8 mouse cellular contexts compared by ENCODE assay signal in genomic region chr5:110231638-110232037, GRCm38 (mm10). TPM values are rescaled to one million over a fixed set of nuclear protein-coding genes. Genes with fewer than 3 reads are reported as not detected.
A peak's percentile ranks its signal among the peaks of the same experiment; 100 is the strongest.
DNase-seq lines count a peak whose midpoint lies in the region; ATAC-seq and TF ChIP-seq lines count a peak whose summit lies in the region.

No protein-coding gene starts in this region.

- ATAC-seq in heart, postnatal 0 days (ENCODE audit: insufficient read depth, low read depth), result no peak
- no peak for ATAC-seq in limb, embryonic 15.5 days (ENCODE audit: insufficient number of reproducible peaks, low FRiP score, low TSS enrichment, low read depth)

- H3K4me2 ChIP-seq in heart, postnatal 0 days (ENCODE audit: low read depth, low read length), result peak overlapping the region; percentile 71
- peak overlapping the region; percentile 53 for H3K4me2 ChIP-seq in limb, embryonic 15.5 days

- H3K27ac ChIP-seq in spleen, adult 2 months (ENCODE audit: insufficient read depth, low read length), result no peak overlapping the region
- H3K27ac ChIP-seq in heart, postnatal 0 days (ENCODE audit: low read depth), result peak overlapping the region; percentile 88; the same call in 1 of the 2 replicates
- H3K27ac ChIP-seq in limb, embryonic 15.5 days, result no peak overlapping the region
- no peak overlapping the region for H3K27ac ChIP-seq in olfactory bulb, adult 2 months (ENCODE audit: insufficient read depth, low read depth, low read length)

- TF ChIP-seq EP300 in heart, postnatal 0 days (IDR thresholded peaks at IDR 0.05; ENCODE audit: low read depth), result no peak

- TF ChIP-seq POLR2A in spleen, adult 2 months (IDR thresholded peaks at IDR 0.05; ENCODE audit: low read depth, low read length), result no peak
- TF ChIP-seq POLR2A in brain, embryonic 14.5 days (IDR thresholded peaks at IDR 0.05; ENCODE audit: borderline replicate concordance, extremely low read depth, insufficient read depth, insufficient read length, poor library complexity, severe bottlenecking), result no peak
- TF ChIP-seq POLR2A in olfactory bulb, adult 2 months (IDR thresholded peaks at IDR 0.05; ENCODE audit: insufficient read depth, low read depth, low read length), result no peak

- peak overlapping the region; percentile 94 for H3K9ac ChIP-seq in heart, postnatal 0 days (replicated peaks; ENCODE audit: low read depth, low read length)
- H3K9ac ChIP-seq in limb, embryonic 15.5 days, result peak overlapping the region; percentile 98; the same call in 1 of the 2 replicates

- 36% methylated on average over 13 of the region's 13 CpGs for WGBS in spleen, adult 2 months
- 45% methylated on average over 13 of the region's 13 CpGs for WGBS in heart, postnatal 0 days
- 45% methylated on average over 13 of the region's 13 CpGs for WGBS in limb, embryonic 15.5 days
- 37% methylated on average over 13 of the region's 13 CpGs for WGBS in olfactory bulb, adult 2 months

- H3K27me3 ChIP-seq in spleen, adult 2 months (ENCODE audit: control insufficient read depth, insufficient read depth, low read length), result no peaks in the 10 kb centered on the region
- H3K27me3 ChIP-seq in heart, postnatal 0 days (ENCODE audit: control insufficient read depth, insufficient read depth, low read length), result no peaks in the 10 kb centered on the region
- no peaks in the 10 kb centered on the region for H3K27me3 ChIP-seq in limb, embryonic 15.5 days

- H3K4me3 ChIP-seq in spleen, adult 2 months (ENCODE audit: extremely low read depth, insufficient read depth, insufficient read length), result peak overlapping the region; percentile 47
- H3K4me3 ChIP-seq in heart, postnatal 0 days (ENCODE audit: low read depth, low read length), result peak overlapping the region; percentile 93
- H3K4me3 ChIP-seq in limb, embryonic 15.5 days, result peak overlapping the region; percentile 93
- H3K4me3 ChIP-seq in olfactory bulb, adult 2 months (ENCODE audit: insufficient read depth, low read depth, low read length), result peak overlapping the region; percentile 30; the same call in 1 of the 2 replicates

- TF ChIP-seq CTCF in spleen, adult 2 months (IDR thresholded peaks at IDR 0.05; ENCODE audit: extremely low read depth, insufficient read depth, insufficient read length, insufficient replicate concordance), result no peak
- TF ChIP-seq CTCF in brain, embryonic 14.5 days (IDR thresholded peaks at IDR 0.05; ENCODE audit: borderline replicate concordance, extremely low read depth, insufficient read depth, insufficient read length), result no peak
- no peak for TF ChIP-seq CTCF in heart, postnatal 0 days (IDR thresholded peaks at IDR 0.05; ENCODE audit: low read depth)
- TF ChIP-seq CTCF in olfactory bulb, adult 2 months (IDR thresholded peaks at IDR 0.05; ENCODE audit: insufficient read depth, low read depth, low read length), result no peak

- DNase-seq in spleen, adult 2 months (ENCODE audit: low read depth in 1 of 2, low spot score in 2 of 2), result no peak
- DNase-seq in spleen, adult 12 weeks (ENCODE audit: low spot score), result no peak
- peak; percentile 11 for DNase-seq in brain, embryonic 14.5 days (ENCODE audit: low read depth)
- DNase-seq in heart, postnatal 0 days (ENCODE audit: low spot score), result no peak
- no peak for DNase-seq in right cerebral cortex, postnatal 10 days (ENCODE audit: low spot score in 2 of 2)
- DNase-seq in gastrocnemius, postnatal 36 days, result no peak

- H3K36me3 ChIP-seq in spleen, adult 2 months (ENCODE audit: control insufficient read depth, insufficient read depth, low read length), result peaks cover 9% of the 10 kb centered on the region
- peaks cover 21% of the 10 kb centered on the region for H3K36me3 ChIP-seq in heart, postnatal 0 days (replicated peaks; ENCODE audit: control insufficient read depth, insufficient read depth, low read length)
- peaks cover 32% of the 10 kb centered on the region for H3K36me3 ChIP-seq in limb, embryonic 15.5 days

- H3K9me3 ChIP-seq in heart, postnatal 0 days (replicated peaks; ENCODE audit: control insufficient read depth, low read length), result no peaks in the 10 kb centered on the region
- no peaks in the 10 kb centered on the region for H3K9me3 ChIP-seq in limb, embryonic 15.5 days

- peaks cover 12% of the 10 kb centered on the region for H3K4me1 ChIP-seq in spleen, adult 2 months (ENCODE audit: control insufficient read depth, insufficient read depth, insufficient read length)
- H3K4me1 ChIP-seq in heart, postnatal 0 days (ENCODE audit: control insufficient read depth, insufficient read depth), result peaks cover 9% of the 10 kb centered on the region
- H3K4me1 ChIP-seq in limb, embryonic 15.5 days, result peaks cover 20% of the 10 kb centered on the region
- H3K4me1 ChIP-seq in olfactory bulb, adult 2 months (ENCODE audit: control insufficient read depth, insufficient read depth, low read length), result peaks cover 2% of the 10 kb centered on the region; the same call in 1 of the 2 replicates

- intact Hi-C loops in gastrocnemius, postnatal 36 days (cut with DNase I), result no loop called here

RNA-seq across cellular contexts. Expression of gene Ankle2, which starts 0.8 kb away (rescaled TPM):
- 10.0 and 12.0 TPM in 2 replicates for polyA plus RNA-seq in spleen, adult 2 months (2012; rRNA removed)
- polyA plus RNA-seq in brain, embryonic 14.5 days (2012; rRNA removed), result 18.7 and 19.8 TPM in 2 replicates
- total RNA-seq in heart, postnatal 0 days (2014; rRNA removed; ENCODE audit: low replicate concordance), result 17.3 and 24.2 TPM in 2 replicates
- 12.5 and 12.6 TPM in 2 replicates for polyA plus RNA-seq in heart, postnatal 0 days (2015; fragmentation: Nextera tagmentation; extraction: Ambion mirVana)
- 23.2 and 29.7 TPM in 2 replicates for polyA plus RNA-seq in limb, embryonic 15.5 days (2015; fragmentation: Nextera tagmentation; extraction: Ambion mirVana)
- not detected in 2 replicates for polyA plus RNA-seq in olfactory bulb, adult 2 months (2012; ENCODE audit: insufficient read depth, insufficient read length, low replicate concordance, missing spikeins)
- total RNA-seq in gastrocnemius, postnatal 36 days (2021), result 10 to 100 TPM; 22.3 to 24.8 TPM

RNA-seq across cellular contexts. Expression of gene Pgam5, which starts 38.1 kb away (rescaled TPM):
- polyA plus RNA-seq in spleen, adult 2 months (2012; rRNA removed), result 14.9 and 15.8 TPM in 2 replicates
- 55.4 and 55.9 TPM in 2 replicates for polyA plus RNA-seq in brain, embryonic 14.5 days (2012; rRNA removed)
- total RNA-seq in heart, postnatal 0 days (2014; rRNA removed; ENCODE audit: low replicate concordance), result 76.6 and 77.4 TPM in 2 replicates
- 37.6 and 39.6 TPM in 2 replicates for polyA plus RNA-seq in heart, postnatal 0 days (2015; fragmentation: Nextera tagmentation; extraction: Ambion mirVana)
- polyA plus RNA-seq in limb, embryonic 15.5 days (2015; fragmentation: Nextera tagmentation; extraction: Ambion mirVana), result 61.0 and 61.4 TPM in 2 replicates
- not detected in 2 replicates for polyA plus RNA-seq in olfactory bulb, adult 2 months (2012; ENCODE audit: insufficient read depth, insufficient read length, low replicate concordance, missing spikeins)
- 10 to 100 TPM; 23.1 to 27.3 TPM for total RNA-seq in gastrocnemius, postnatal 36 days (2021)

RNA-seq across cellular contexts. Expression of gene Pxmp2, which starts 54.3 kb away (rescaled TPM):
- 2.0 and 2.6 TPM in 2 replicates for polyA plus RNA-seq in spleen, adult 2 months (2012; rRNA removed)
- 4.3 and 4.5 TPM in 2 replicates for polyA plus RNA-seq in brain, embryonic 14.5 days (2012; rRNA removed)
- 32.5 and 113 TPM in 2 replicates for total RNA-seq in heart, postnatal 0 days (2014; rRNA removed; ENCODE audit: low replicate concordance)
- 48.4 and 48.6 TPM in 2 replicates for polyA plus RNA-seq in heart, postnatal 0 days (2015; fragmentation: Nextera tagmentation; extraction: Ambion mirVana)
- polyA plus RNA-seq in limb, embryonic 15.5 days (2015; fragmentation: Nextera tagmentation; extraction: Ambion mirVana), result 5.2 and 6.4 TPM in 2 replicates
- polyA plus RNA-seq in olfactory bulb, adult 2 months (2012; ENCODE audit: insufficient read depth, insufficient read length, low replicate concordance, missing spikeins), result not detected in 2 replicates
- total RNA-seq in gastrocnemius, postnatal 36 days (2021), result 10 to 100 TPM; 31.8 to 48.6 TPM

RNA-seq across cellular contexts. Expression of gene Pole, which starts 54.5 kb away (rescaled TPM):
- polyA plus RNA-seq in spleen, adult 2 months (2012; rRNA removed), result 5.6 and 7.0 TPM in 2 replicates
- polyA plus RNA-seq in brain, embryonic 14.5 days (2012; rRNA removed), result 15.8 and 20.2 TPM in 2 replicates
- total RNA-seq in heart, postnatal 0 days (2014; rRNA removed; ENCODE audit: low replicate concordance), result 12.8 and 13.8 TPM in 2 replicates
- polyA plus RNA-seq in heart, postnatal 0 days (2015; fragmentation: Nextera tagmentation; extraction: Ambion mirVana), result 3.6 and 4.8 TPM in 2 replicates
- 20.5 and 21.7 TPM in 2 replicates for polyA plus RNA-seq in limb, embryonic 15.5 days (2015; fragmentation: Nextera tagmentation; extraction: Ambion mirVana)
- not detected in 2 replicates for polyA plus RNA-seq in olfactory bulb, adult 2 months (2012; ENCODE audit: insufficient read depth, insufficient read length, low replicate concordance, missing spikeins)
- 1 to 10 TPM in 1 of 2 experiments, under 1 TPM in 1; 0.84 to 2.7 TPM for total RNA-seq in gastrocnemius, postnatal 36 days (2021)

RNA-seq across cellular contexts. Expression of gene Golga3, which starts 55.1 kb away (rescaled TPM):
- polyA plus RNA-seq in spleen, adult 2 months (2012; rRNA removed), result 5.3 and 5.8 TPM in 2 replicates
- 13.8 and 21.7 TPM in 2 replicates for polyA plus RNA-seq in brain, embryonic 14.5 days (2012; rRNA removed)
- 10.1 and 17.6 TPM in 2 replicates for total RNA-seq in heart, postnatal 0 days (2014; rRNA removed; ENCODE audit: low replicate concordance)
- polyA plus RNA-seq in heart, postnatal 0 days (2015; fragmentation: Nextera tagmentation; extraction: Ambion mirVana), result 8.7 and 11.1 TPM in 2 replicates
- 25.5 and 27.5 TPM in 2 replicates for polyA plus RNA-seq in limb, embryonic 15.5 days (2015; fragmentation: Nextera tagmentation; extraction: Ambion mirVana)
- polyA plus RNA-seq in olfactory bulb, adult 2 months (2012; ENCODE audit: insufficient read depth, insufficient read length, low replicate concordance, missing spikeins), result 37.2 TPM in 1 of 2 replicates, not detected in the other
- 10 to 100 TPM; 36.4 to 39.9 TPM for total RNA-seq in gastrocnemius, postnatal 36 days (2021)

Comparison
In these comparisons a context has a peak if more than half of its experiments do, and no peak if none do; other contexts are left out.
1. H3K4me3 ChIP-seq: peak in every context shown above with its lines; median percentile 93 in heart, postnatal 0 days; 93 in limb, embryonic 15.5 days; 47 in spleen, adult 2 months; 30 in olfactory bulb, adult 2 months.
2. RNA of gene Pgam5, which starts 38.1 kb away (polyA plus RNA-seq): 61.0 to 61.4 TPM in limb, embryonic 15.5 days, 55.4 to 55.9 TPM in brain, embryonic 14.5 days, 37.6 to 39.6 TPM in heart, postnatal 0 days and 14.9 to 15.8 TPM in spleen, adult 2 months; not detected in olfactory bulb, adult 2 months; every median in the first group is over 10 times any median in the second.